Mouse (Mus musculus) thymus, adult 2 months (tissue): Measurements from ENCODE around the gene Klf11. TPM values are rescaled to one million over a fixed set of nuclear protein-coding genes. Genes with fewer than 3 reads are reported as not detected.

Source experiments
- DNase-seq: peaks from one replicate; pipeline ENCODE4 v3.0.0; 2021
- H3K27ac ChIP-seq: fragments of 200-500 bp; 2 replicates; pipeline ENCODE4 v1.5.1; 2012; ENCODE audit warnings: low read length, control low read depth; ENCODE audit not compliant: control insufficient read depth, insufficient read depth
- H3K27me3 ChIP-seq: fragments of 200-500 bp; 2 replicates; pipeline ENCODE4 v1.6.1; 2012; ENCODE audit warnings: mild to moderate bottlenecking, low read length, moderate library complexity, mixed read lengths; ENCODE audit not compliant: control insufficient read depth, insufficient read depth
- H3K36me3 ChIP-seq: fragments of 200-500 bp; 2 replicates; pipeline ENCODE4 v1.6.1; 2012; ENCODE audit warnings: mild to moderate bottlenecking, low read length, moderate library complexity; ENCODE audit not compliant: control insufficient read depth, insufficient read depth
- H3K4me1 ChIP-seq: fragments of 200-500 bp; replicated peaks from 2 replicates; pipeline ENCODE4 v1.6.1; 2012; ENCODE audit warnings: low read length; ENCODE audit not compliant: control insufficient read depth, insufficient read depth
- H3K4me3 ChIP-seq: fragments of 200-500 bp; 2 replicates; pipeline ENCODE4 v1.5.1; 2012; ENCODE audit warnings: mild to moderate bottlenecking, low read length, control low read depth, moderate library complexity; ENCODE audit not compliant: control insufficient read depth, insufficient read depth
- CTCF ChIP-seq: fragments of 200-500 bp; IDR thresholded peaks from 2 replicates; pipeline ENCODE4 v1.5.1; 2012; ENCODE audit warnings: mild to moderate bottlenecking, control low read depth, low read length, moderate library complexity, borderline replicate concordance; ENCODE audit not compliant: control insufficient read depth, poor library complexity, insufficient read depth; ENCODE audit errors: extremely low read depth
- POLR2A ChIP-seq: fragments of 200-500 bp; IDR thresholded peaks from 2 replicates; pipeline ENCODE4 v1.6.1; 2012; ENCODE audit warnings: mild to moderate bottlenecking, low read length, control low read depth, moderate library complexity; ENCODE audit not compliant: control insufficient read depth, poor library complexity, insufficient read depth; ENCODE audit errors: extremely low read depth
- WGBS: fragments of 180-500 bp; shearing (Covaris S2); methylation state at CpG from one replicate; pipeline ENCODE4 v1.1.7; 2018; 5-methylcytosine and 5-hydroxymethylcytosine counted together
- polyA plus RNA-seq: library from polyadenylated mRNA; depleted of rRNA; stranded (reverse); fragments of >200 nt; gene quantifications from 2 replicates; pipeline ENCODE4 v1.2.3, GENCODE M21; 2012

Klf11 gene
- polyA plus RNA-seq, 1 experiment: 4.9 TPM

GRCm38 (mm10) chr12:24661100-24661499 is 10.0 kb downstream of the Klf11 start:
- TF ChIP-seq POLR2A (no peak), CTCF (no peak)
- no peak overlapping the region for H3K4me3 ChIP-seq
- H3K4me1 ChIP-seq: no peaks in the 10 kb centered on the region
- no peaks in the 10 kb centered on the region for H3K36me3 ChIP-seq
- 49% methylated on average over 4 of the region's 4 CpGs for WGBS
- no peak for DNase-seq
- H3K27me3 ChIP-seq: no peaks in the 10 kb centered on the region
- H3K27ac ChIP-seq: no peak overlapping the region

DNA sequence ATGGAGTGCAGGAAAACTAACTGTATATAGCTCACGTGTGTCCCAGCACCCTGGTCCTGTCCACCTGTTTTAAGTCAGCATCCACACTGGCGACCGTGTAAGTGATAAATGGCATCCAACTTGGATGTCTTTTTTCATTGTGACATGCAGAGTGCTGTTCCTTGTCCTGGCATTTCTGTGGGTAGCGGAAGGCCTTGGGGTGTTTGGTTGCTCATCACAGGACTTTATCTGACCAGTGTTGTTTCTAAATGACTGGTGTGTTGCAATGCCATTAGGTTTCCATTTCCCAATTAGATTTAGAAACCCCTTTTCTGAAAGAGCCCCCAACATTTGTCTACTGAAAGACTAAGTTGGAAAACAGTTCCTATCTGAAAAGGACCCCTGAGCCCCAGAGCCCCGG is 11.1 kb downstream of the Klf11 start:
- Histone ChIP-seq H3K27me3 (no peaks in the 10 kb centered on the region), H3K4me1 (no peaks in the 10 kb centered on the region), H3K27ac (no peak overlapping the region), H3K36me3 (no peaks in the 10 kb centered on the region), H3K4me3 (no peak overlapping the region)
- DNase-seq: no peak
- 97% methylated on average over 5 of the region's 5 CpGs for WGBS
- TF ChIP-seq CTCF (no peak), POLR2A (no peak)

- no peaks in the 10 kb centered on the region for H3K4me1 ChIP-seq
- no peaks in the 10 kb centered on the region for H3K36me3 ChIP-seq
- H3K4me3 ChIP-seq: no peak overlapping the region
- 63% methylated on average over 9 of the region's 9 CpGs for WGBS
- peaks cover 14% of the 10 kb centered on the region; the same call in 1 of the 2 replicates for H3K27me3 ChIP-seq
- H3K27ac ChIP-seq: no peak overlapping the region
- TF ChIP-seq CTCF (no peak), POLR2A (no peak)
- no peak for DNase-seq
These were observed 29.0 kb downstream of the Klf11 start for GRCm38 (mm10) chr12:24680096-24680491.

- no peaks in the 10 kb centered on the region for H3K36me3 ChIP-seq
- TF ChIP-seq POLR2A (no peak), CTCF (no peak)
- DNase-seq: no peak
- H3K27ac ChIP-seq: no peak overlapping the region
- H3K4me1 ChIP-seq: no peaks in the 10 kb centered on the region
- 8% methylated on average over 55 of the region's 61 CpGs for WGBS
- H3K27me3 ChIP-seq: peaks cover 14% of the 10 kb centered on the region; the same call in 1 of the 2 replicates
- no peak overlapping the region for H3K4me3 ChIP-seq
These were observed 29.6 kb downstream of the Klf11 start for GRCm38 (mm10) chr12:24680492-24681285.

- TF ChIP-seq POLR2A: no peak
- TF ChIP-seq CTCF: no peak
- Histone ChIP-seq H3K4me3 (no peak within 1 kb of the TSS), H3K4me1 (no peaks in the 10 kb centered on the region), H3K36me3 (no peaks in the 10 kb centered on the region), H3K27ac (no peak within 1 kb of the TSS; the same call in 1 of the 2 replicates), H3K27me3 (peaks cover 14% of the 10 kb centered on the region; the same call in 1 of the 2 replicates)
- DNase-seq: no peak
- WGBS: 8% methylated on average over 20 of the region's 20 CpGs
These were observed 30.4 kb downstream of the Klf11 start, which contains the start of gene Cys1 for GRCm38 (mm10) chr12:24681286-24682023. Cys1 (minus strand) TSS chr12:24681813.

DNA sequence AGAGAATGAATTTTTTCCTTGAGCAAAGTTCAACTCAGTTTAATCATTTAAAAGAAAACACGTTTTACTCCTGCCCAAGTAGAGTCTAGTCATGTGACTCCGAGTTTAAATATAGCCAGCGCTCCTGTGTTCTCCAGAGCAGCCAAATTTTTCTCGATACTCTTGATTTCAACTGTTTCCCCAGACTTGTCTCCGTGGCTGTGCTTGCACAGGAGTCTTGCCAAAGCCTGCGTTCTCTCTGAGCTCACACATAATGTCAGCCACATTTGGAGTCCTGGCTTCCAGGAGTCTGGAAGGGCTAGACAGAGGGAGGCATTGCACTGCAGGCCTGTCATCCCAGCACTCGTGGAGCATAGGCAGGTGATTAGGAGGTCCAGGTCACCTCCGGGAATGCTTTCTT is 31.5 kb downstream of the Klf11 start:
- Histone ChIP-seq H3K4me1 (no peaks in the 10 kb centered on the region), H3K4me3 (no peak overlapping the region), H3K27me3 (peaks cover 14% of the 10 kb centered on the region; the same call in 1 of the 2 replicates), H3K27ac (no peak overlapping the region), H3K36me3 (no peaks in the 10 kb centered on the region)
- 63% methylated on average over 8 of the region's 8 CpGs for WGBS
- TF ChIP-seq POLR2A: no peak
- TF ChIP-seq CTCF: no peak
- DNase-seq: no peak
